Mouse (Mus musculus): ENCODE measurements around the gene Yeats4.

GRCm38 (mm10) chr10:117224102-117224990 is at the start of gene Yeats4:
- peak; percentile 85 for TF ChIP-seq POLR2A (IDR thresholded peaks at IDR 0.05; ENCODE audit: insufficient read length, low read depth)
- TF ChIP-seq MAX (IDR thresholded peaks at IDR 0.05; ENCODE audit: low read depth): no peak
- TF ChIP-seq MYOD1 (IDR thresholded peaks at IDR 0.05; ENCODE audit: control insufficient read depth in 1 of 3, insufficient read length in 2 of 3, low read depth in 2 of 3): no peak
- no peak for TF ChIP-seq CEBPB (IDR thresholded peaks at IDR 0.05; ENCODE audit: insufficient read depth, poor library complexity, severe bottlenecking)
- TF ChIP-seq REST (IDR thresholded peaks at IDR 0.05; ENCODE audit: insufficient read depth, insufficient read length): no peak
- TF ChIP-seq TCF12 (IDR thresholded peaks at IDR 0.05; ENCODE audit: insufficient read depth, poor library complexity, severe bottlenecking): no peak
- TF ChIP-seq USF1 (IDR thresholded peaks at IDR 0.05; ENCODE audit: low read depth): no peak
- peak; percentile 84 for TF ChIP-seq E2F4 (IDR thresholded peaks at IDR 0.05; ENCODE audit: insufficient read depth)
- TF ChIP-seq SRF (IDR thresholded peaks at IDR 0.05; ENCODE audit: control insufficient read depth, insufficient read length, low read depth): no peak
- TF ChIP-seq POLR2AphosphoS2 (IDR thresholded peaks at IDR 0.05; ENCODE audit: insufficient read length, low read depth): peak; percentile 92
- TF ChIP-seq MYOG (IDR thresholded peaks at IDR 0.05; ENCODE audit: control insufficient read depth in 1 of 3, insufficient read depth in 1 of 3, insufficient read length in 2 of 3, low read depth in 2 of 3): no peak
- TF ChIP-seq TCF3 (IDR thresholded peaks at IDR 0.05; ENCODE audit: insufficient read length, low read depth): no peak

Data from myocyte (in vitro differentiated cells).